Mouse (Mus musculus) intestine, embryonic 16.5 days (tissue): ENCODE measurements around the gene Pigc. TPM values are rescaled to one million over a fixed set of nuclear protein-coding genes. Genes with fewer than 3 reads are reported as not detected.

ENCODE experiments used
- ATAC-seq: fragments of 200-750 bp; cut with Nextera tagmentation; 2 replicates; pipeline ENCODE4 v1.8.0; 2017; ENCODE audit warnings: moderate TSS enrichment, moderate library complexity
- H3K27ac ChIP-seq: fragments of 300-500 bp; sonication (generic); 2 replicates; pipeline ENCODE4 v1.5.1; 2014; ENCODE audit warnings: mild to moderate bottlenecking, low read length
- H3K27me3 ChIP-seq: fragments of 300-500 bp; sonication (generic); replicated peaks from 2 replicates; pipeline ENCODE4 v1.6.1; 2014; ENCODE audit warnings: low read length, control low read depth, mixed read lengths; ENCODE audit not compliant: control insufficient read depth, insufficient read depth
- H3K36me3 ChIP-seq: fragments of 300-500 bp; sonication (generic); 2 replicates; pipeline ENCODE4 v1.6.1; 2014; ENCODE audit warnings: low read length, control low read depth; ENCODE audit not compliant: control insufficient read depth, insufficient read depth
- H3K4me1 ChIP-seq: fragments of 300-500 bp; sonication (generic); 2 replicates; pipeline ENCODE4 v1.6.1; 2014; ENCODE audit warnings: low read length, control low read depth, mixed read lengths; ENCODE audit not compliant: control insufficient read depth, insufficient read depth
- H3K4me2 ChIP-seq: fragments of 300-500 bp; sonication (generic); 2 replicates; pipeline ENCODE4 v1.6.1; 2014; ENCODE audit warnings: low read depth, low read length, control low read depth
- H3K4me3 ChIP-seq: fragments of 300-500 bp; sonication (generic); 2 replicates; pipeline ENCODE4 v1.5.1; 2014; ENCODE audit warnings: mild to moderate bottlenecking, low read length
- H3K9ac ChIP-seq: fragments of 300-500 bp; sonication (generic); 2 replicates; pipeline ENCODE4 v1.6.1; 2014; ENCODE audit warnings: low read depth, low read length
- H3K9me3 ChIP-seq: fragments of 300-500 bp; sonication (generic); 2 replicates; pipeline ENCODE4 v1.6.1; 2016; ENCODE audit warnings: low read length, control low read depth; ENCODE audit not compliant: control insufficient read depth
- WGBS: fragments of 180-500 bp; shearing (Covaris S2); extraction: QIAGEN DNeasy Blood & Tissue Kit; methylation state at CpG from one replicate; pipeline ENCODE4 v1.1.7; 2014; 5-methylcytosine and 5-hydroxymethylcytosine counted together
- polyA plus RNA-seq: library from polyadenylated mRNA; unstranded; fragments of >200 nt; fragmentation: Nextera tagmentation; extraction: Ambion mirVana; gene quantifications from 2 replicates; pipeline ENCODE4 v1.2.1, GENCODE M21; 2015

The Pigc gene
- polyA plus RNA-seq, 1 experiment from 2014 or later = 35.8 TPM

DNA sequence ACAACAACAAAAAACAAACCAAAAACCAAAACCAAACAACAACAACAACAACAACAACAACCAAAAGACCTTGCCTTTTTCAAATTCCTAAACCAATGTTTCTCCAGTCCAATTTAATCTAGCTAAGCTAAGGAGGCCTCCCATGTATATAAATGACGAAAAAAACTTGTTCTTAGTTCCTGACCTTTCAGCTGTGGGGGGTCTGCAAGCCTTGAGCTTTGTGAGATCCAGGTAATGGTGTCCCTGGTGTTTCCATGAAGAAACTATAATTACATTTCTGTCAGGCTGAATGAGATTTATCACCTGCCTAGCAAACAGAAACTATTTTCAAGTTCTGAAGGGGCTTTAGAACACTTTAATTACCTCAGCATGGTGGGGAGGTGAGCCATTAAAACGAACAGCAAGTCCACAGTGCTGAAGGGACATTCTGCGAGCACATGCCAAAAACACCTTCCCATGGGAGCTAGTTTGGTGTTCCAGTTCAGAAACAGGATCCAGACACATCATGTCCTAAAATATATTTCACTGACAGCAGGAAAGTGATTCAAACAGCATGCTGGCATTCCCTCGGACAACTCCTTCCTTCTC lies 15.1 kb downstream of the Pigc start:
- Histone ChIP-seq H3K27me3 (no peaks in the 10 kb centered on the region), H3K9me3 (no peaks in the 10 kb centered on the region), H3K27ac (no peak overlapping the region), H3K4me3 (no peak overlapping the region), H3K4me1 (no peaks in the 10 kb centered on the region), H3K36me3 (no peaks in the 10 kb centered on the region), H3K9ac (no peak overlapping the region), H3K4me2 (no peak overlapping the region)
- WGBS = 34% methylated on average over 4 of the region's 4 CpGs
- no peak for ATAC-seq

DNA sequence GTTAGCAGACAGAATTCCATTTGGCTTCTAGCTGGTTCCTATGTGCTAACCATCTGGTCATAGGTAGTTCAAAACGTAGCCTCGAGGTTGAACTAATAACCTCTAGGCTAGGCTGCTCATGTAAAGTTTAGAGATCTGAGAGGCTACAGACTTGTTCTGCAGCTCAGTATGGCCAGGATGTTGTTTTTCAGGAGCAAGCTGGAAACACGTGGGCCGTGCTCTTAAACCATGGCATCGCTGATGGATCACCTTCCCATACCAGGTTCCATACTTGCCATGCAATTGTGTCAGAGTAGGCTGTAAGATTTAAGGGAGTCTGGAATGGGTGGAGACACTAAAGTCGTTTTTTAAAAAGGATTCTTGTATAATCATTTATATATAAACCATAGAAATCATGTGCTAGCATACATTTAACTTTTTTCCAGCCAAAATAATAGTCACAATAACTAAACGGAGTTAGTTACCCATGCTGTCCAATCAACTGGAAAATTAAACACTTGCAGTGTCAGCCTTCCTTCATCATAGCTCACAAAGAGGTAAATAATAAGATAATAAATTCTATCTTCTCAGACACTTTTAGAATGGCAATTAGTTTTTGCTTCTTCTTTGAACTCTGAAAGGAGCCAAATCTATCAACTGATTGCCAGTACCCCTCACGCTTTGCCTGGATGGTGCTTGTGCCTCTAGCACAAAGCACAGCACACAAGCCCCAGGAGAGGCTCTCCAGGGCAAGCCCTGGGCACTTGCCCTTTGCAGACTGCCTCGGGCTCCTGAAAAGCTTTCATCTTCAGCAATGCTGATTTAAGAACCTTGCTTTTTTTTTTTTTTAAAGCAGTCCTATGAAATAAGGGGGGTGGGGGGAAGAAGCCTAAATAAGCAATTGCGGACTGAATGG lies 21.9 kb downstream of the Pigc start:
- Histone ChIP-seq H3K36me3 (no peaks in the 10 kb centered on the region), H3K27me3 (no peaks in the 10 kb centered on the region), H3K27ac (no peak overlapping the region), H3K4me2 (no peak overlapping the region), H3K4me3 (no peak overlapping the region), H3K9ac (no peak overlapping the region), H3K9me3 (no peaks in the 10 kb centered on the region), H3K4me1 (no peaks in the 10 kb centered on the region)
- ATAC-seq = no peak
- 52% methylated on average over 10 of the region's 10 CpGs for WGBS

DNA sequence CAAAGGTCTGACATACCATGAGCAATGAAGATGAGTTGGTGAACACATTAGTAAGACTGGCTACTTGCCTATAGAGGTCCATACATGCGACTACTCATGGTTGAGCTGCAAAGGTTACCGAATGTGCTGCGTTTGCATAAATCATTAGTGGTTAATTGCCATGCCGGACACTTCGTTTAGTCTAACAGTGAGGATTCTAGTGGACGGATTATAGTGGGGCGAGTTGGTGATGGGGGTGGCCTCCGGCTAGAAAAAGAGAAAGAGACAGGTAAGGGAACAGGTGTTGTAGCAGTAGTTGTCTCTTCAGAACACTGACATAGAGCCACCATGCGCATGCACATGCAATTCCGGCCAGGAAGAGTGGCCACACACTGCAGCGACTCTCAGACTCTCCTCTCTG lies 22.9 kb downstream of the Pigc start:
- no peaks in the 10 kb centered on the region for H3K4me1 ChIP-seq
- 93% methylated on average over 11 of the region's 11 CpGs for WGBS
- H3K9me3 ChIP-seq = no peaks in the 10 kb centered on the region
- no peaks in the 10 kb centered on the region for H3K27me3 ChIP-seq
- H3K9ac ChIP-seq = no peak overlapping the region
- no peak overlapping the region for H3K27ac ChIP-seq
- H3K36me3 ChIP-seq = no peaks in the 10 kb centered on the region
- no peak overlapping the region for H3K4me2 ChIP-seq
- ATAC-seq = no peak
- H3K4me3 ChIP-seq = no peak overlapping the region

DNA sequence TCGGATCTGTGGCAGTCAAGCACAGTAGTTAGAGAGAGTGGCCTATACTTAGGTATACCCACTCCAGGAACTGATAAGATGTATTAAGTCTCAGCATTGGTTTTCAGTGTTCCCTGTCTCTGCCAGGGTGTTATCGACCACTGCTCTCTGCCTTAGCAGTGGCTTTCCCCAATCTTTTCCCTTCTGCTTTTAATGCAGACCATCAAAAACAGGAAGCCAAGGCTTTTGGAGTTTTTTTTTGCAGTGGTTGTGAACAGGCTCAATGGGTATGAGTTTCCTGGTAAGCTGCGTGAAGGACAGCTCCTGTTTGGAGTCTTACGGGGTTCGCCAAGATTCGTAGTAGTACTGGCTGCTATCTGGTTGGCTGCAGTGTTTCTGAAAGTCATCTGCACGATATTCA lies 23.4 kb downstream of the Pigc start:
- 84% methylated on average over 7 of the region's 7 CpGs for WGBS

DNA sequence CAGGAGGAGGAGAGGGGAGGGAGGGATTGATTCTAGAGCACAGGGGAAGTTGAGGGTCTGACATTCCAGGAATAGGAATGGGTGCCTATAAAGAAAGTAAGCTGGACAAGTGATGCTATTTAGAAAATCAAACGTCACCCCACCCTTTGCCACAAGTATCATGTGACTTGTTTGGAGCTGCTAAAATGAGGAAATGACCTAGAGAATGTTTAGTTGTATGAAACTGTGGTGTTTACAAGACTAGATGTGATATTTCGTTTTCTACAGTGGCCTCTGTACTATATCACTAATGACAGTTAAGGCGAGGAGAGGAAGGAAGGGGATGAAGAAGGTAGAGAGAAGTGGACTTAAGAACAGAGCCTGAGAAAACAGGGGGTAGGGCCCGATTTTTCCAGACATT lies 29.8 kb downstream of the Pigc start:
- Histone ChIP-seq H3K27ac (peak overlapping the region; percentile 33; the same call in 1 of the 2 replicates), H3K36me3 (no peaks in the 10 kb centered on the region), H3K27me3 (no peaks in the 10 kb centered on the region), H3K9ac (no peak overlapping the region), H3K4me1 (peaks cover 6% of the 10 kb centered on the region), H3K4me2 (no peak overlapping the region), H3K9me3 (no peaks in the 10 kb centered on the region), H3K4me3 (no peak overlapping the region)
- no peak for ATAC-seq
- 52% methylated on average over 4 of the region's 4 CpGs for WGBS

More for the DNA sequence above, 23.4 kb downstream of the Pigc start:
- Histone ChIP-seq H3K36me3 (no peaks in the 10 kb centered on the region), H3K9ac (no peak overlapping the region), H3K4me1 (no peaks in the 10 kb centered on the region), H3K27ac (no peak overlapping the region), H3K9me3 (no peaks in the 10 kb centered on the region), H3K27me3 (no peaks in the 10 kb centered on the region), H3K4me2 (no peak overlapping the region), H3K4me3 (no peak overlapping the region)
- no peak for ATAC-seq

DNA sequence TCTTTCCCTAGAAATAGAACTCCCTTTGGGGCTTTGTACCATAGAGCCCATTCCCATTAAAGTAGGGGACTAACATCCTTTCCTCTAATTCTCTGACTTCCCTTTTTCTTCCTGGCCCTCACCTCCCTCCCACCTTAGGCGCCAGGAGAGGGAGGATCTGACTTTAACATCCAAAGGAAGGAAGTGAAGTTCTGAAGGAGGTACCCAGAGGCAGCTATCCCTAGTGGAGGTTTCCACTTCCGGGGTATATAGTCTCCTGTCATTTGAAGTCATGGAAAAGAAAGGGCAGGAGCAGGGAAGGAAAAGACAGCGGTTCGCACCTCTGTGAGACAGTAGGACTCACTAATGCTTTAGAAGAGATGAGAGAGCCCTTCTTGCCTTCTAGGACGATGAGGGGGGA lies 30.4 kb downstream of the Pigc start:
- Histone ChIP-seq H3K4me1 (peaks cover 9% of the 10 kb centered on the region), H3K27ac (peak overlapping the region; percentile 23), H3K4me3 (no peak overlapping the region), H3K4me2 (no peak overlapping the region), H3K27me3 (no peaks in the 10 kb centered on the region), H3K36me3 (no peaks in the 10 kb centered on the region), H3K9me3 (no peaks in the 10 kb centered on the region), H3K9ac (no peak overlapping the region)
- ATAC-seq = peak; percentile 13; the same call in 1 of the 2 replicates
- 46% methylated on average over 5 of the region's 5 CpGs for WGBS

DNA sequence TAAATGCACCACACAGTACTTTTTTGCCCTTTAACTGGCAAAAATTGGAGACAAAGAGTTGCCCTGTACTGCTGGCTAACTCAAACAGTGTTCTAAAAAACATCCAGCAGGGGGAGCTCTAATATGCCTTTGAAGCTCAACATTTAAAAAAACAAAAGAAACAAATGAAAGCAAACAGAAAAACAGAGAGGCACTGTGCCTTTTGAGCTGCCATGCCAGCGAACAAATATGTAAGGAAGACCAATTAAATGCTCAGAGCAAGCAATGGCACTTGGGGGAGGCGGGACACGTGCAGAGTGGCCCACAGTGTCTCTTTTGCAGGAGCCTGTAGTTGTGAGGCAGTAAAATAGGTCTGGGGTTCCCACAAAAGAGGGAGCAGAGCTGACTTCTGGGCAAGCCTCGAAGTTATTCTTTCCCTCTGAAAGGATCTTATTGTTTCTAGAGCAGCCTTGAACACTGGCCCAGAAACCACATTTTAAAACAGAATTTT lies 30.9 kb downstream of the Pigc start:
- no peaks in the 10 kb centered on the region for H3K9me3 ChIP-seq
- no peaks in the 10 kb centered on the region for H3K36me3 ChIP-seq
- 7% methylated on average over 4 of the region's 4 CpGs for WGBS
- no peak overlapping the region; the same call in 1 of the 2 replicates for H3K4me2 ChIP-seq
- ATAC-seq = peak; percentile 69
- peak overlapping the region; percentile 12; the same call in 1 of the 2 replicates for H3K4me3 ChIP-seq
- H3K27me3 ChIP-seq = no peaks in the 10 kb centered on the region
- H3K27ac ChIP-seq = peak overlapping the region; percentile 78
- peaks cover 15% of the 10 kb centered on the region for H3K4me1 ChIP-seq
- H3K9ac ChIP-seq = peak overlapping the region; percentile 56; the same call in 1 of the 2 replicates

DNA sequence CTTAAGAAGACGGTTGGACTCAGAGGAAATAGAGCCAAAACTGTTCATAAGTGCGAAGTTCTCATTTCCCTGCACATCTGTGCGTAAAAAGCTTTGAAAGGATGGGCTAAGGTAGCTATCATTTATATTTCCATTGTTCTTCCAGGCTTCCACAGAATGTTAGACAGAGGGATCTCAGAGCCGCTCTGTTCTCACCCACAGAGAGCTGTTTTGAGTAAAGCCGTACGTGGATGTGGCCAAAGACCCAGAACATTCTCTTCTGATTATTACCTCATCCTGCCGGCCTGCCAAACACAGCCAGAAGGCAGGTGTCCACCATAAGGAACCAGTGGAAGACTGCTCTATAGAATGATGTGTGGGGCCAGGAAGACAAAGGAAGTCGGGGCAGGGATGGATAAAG lies 32.3 kb downstream of the Pigc start:
- H3K9ac ChIP-seq = no peak overlapping the region
- no peaks in the 10 kb centered on the region for H3K9me3 ChIP-seq
- H3K36me3 ChIP-seq = no peaks in the 10 kb centered on the region
- no peak overlapping the region for H3K4me3 ChIP-seq
- 63% methylated on average over 8 of the region's 8 CpGs for WGBS
- peak overlapping the region; percentile 62 for H3K27ac ChIP-seq
- no peaks in the 10 kb centered on the region for H3K27me3 ChIP-seq
- no peak overlapping the region for H3K4me2 ChIP-seq
- peak; percentile 22; the same call in 1 of the 2 replicates for ATAC-seq
- peaks cover 21% of the 10 kb centered on the region for H3K4me1 ChIP-seq

DNA sequence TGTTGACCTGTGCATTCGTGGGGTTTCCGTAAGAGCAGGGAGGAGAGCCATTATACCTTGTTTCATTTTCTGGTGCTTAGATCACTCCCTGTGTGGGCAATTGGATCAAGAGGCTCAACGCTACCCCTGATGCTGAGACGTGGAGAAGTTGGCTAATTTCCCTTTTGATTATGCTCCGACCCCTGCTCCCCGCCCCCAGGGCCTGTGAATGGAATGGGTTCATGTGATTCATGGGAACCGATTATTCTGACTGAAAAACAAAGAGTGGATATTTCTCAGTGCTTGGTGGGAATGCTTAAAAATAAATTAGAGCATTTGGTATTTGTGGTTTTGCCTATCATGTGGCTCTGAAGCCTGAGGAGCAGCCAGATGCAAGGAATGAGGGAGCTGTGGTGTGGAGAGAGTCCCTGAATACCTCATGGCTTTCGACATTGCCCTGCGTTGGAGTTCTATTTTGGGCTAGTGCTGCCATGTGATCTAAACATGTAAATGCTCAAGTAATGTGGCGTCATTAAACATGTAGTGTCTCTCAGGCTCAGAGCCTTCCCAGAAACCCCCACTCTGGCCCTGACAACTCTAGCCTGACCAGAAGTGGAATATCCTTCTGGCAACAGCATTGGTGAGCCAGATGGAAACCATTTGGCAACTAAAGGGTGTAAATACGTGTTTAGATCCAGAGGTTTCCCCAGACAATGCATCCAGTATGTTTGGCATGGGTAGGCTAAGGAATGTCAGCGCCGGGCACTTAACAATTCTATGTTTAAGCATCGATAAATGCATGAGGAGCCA lies 34.9 kb downstream of the Pigc start:
- peak overlapping the region; percentile 84 for H3K27ac ChIP-seq
- no peaks in the 10 kb centered on the region for H3K36me3 ChIP-seq
- H3K9me3 ChIP-seq = no peaks in the 10 kb centered on the region
- H3K27me3 ChIP-seq = no peaks in the 10 kb centered on the region
- H3K4me2 ChIP-seq = no peak overlapping the region
- peaks cover 26% of the 10 kb centered on the region for H3K4me1 ChIP-seq
- no peak for ATAC-seq
- H3K4me3 ChIP-seq = no peak overlapping the region
- 58% methylated on average over 14 of the region's 14 CpGs for WGBS
- peak overlapping the region; percentile 38 for H3K9ac ChIP-seq
